Mouse (Mus musculus) kidney, postnatal 36 days (tissue): Measurements from ENCODE around the gene Gramd1c.

Source experiments
- DNase-seq, 2 experiments: peaks; one replicate each; pipeline ENCODE4 v3.0.0; 2021 to 2022; ENCODE audit warnings: mixed read lengths in 2 of 2

Gramd1c gene

DNA sequence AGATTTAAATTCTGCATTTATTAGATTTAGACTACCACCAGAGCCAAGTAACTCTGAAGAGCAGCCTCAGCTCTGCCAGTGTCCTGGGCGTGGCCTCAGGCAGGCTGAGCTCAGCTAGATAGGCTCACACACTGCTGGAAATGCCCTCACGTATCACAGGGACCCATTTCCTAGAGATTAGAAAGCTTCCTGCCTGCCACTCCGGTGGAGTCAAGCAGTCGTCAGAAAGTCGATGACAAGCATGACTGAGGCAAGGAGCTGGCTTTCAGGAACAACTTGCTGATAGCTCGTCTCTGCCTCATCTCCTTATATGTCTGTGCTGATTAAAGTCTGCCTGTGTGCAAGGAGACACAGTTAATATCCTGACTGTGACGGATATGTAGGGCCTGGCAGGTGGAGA, 44.8 kb downstream of the Gramd1c start:
- no peak for DNase-seq

DNA sequence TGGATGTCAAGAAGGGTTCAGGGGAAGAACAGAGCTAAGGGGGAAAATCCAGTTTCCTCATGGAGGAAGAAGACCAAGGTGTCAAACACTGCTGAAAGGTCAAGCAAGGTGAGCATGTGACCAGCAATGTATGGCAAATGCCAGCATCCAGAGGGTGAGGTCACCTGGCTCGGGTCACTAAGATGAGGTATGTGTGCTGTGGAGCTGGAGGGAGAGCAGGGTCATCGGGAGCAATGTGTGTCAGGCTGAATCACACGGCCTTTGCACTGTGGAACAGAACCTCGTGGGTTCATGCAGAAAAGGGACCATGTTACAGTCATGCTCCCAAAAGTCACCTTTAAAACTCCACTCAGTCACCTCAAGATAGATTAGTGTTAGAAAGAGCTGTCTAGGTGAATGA, 45.4 kb downstream of the Gramd1c start:
- no peak for DNase-seq

- peak; percentile 87 to 90 for DNase-seq
Measured at GRCm38 (mm10) chr16:44016164-44016563, 47.0 kb downstream of the Gramd1c start.

GRCm38 (mm10) chr16:44015416-44016158, 47.6 kb downstream of the Gramd1c start:
- DNase-seq = peak in 1 of 2 experiments; percentile 9

GRCm38 (mm10) chr16:44011010-44011409, 52.1 kb downstream of the Gramd1c start:
- no peak for DNase-seq

DNA sequence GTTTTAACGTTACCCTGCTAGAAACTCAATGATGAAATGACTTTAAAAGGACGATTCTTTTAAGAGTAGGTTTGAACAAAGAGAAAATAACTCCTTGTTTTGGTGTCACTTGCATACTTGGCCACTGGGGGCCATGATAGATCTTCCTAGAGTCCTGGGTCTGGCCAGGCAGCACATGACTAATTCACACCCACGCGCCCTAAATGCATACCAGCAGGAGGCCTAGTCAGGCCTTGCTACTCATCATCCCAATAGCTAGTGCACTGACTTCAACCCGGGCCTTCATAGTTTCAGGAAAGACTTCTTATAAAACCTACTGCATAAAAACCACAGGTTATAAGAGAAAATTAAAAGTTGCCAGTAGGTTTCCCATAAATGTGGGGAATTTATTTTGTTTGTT, 61.1 kb downstream of the Gramd1c start:
- no peak for DNase-seq

- no peak for DNase-seq
Measured at GRCm38 (mm10) chr16:43999541-43999940, 63.6 kb downstream of the Gramd1c start.

DNA sequence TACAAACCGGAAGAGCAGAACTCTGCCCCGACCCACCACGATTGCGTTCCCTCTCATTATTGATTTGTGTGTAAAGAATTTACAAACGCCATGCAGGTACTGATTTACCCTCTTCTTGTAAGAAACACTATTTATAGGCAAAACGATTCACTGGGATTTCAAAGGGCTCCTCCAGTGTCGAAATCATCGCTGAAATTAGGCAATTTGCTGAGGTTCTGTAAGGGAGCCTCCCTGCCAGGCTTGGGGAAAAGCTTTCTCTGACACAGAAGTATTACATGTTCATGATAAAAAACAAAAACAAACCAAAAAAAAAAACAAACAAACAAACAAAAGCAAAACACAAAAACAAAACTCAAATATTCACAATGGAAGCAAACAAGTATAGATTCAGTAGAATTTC, 64.0 kb downstream of the Gramd1c start:
- no peak for DNase-seq

DNA sequence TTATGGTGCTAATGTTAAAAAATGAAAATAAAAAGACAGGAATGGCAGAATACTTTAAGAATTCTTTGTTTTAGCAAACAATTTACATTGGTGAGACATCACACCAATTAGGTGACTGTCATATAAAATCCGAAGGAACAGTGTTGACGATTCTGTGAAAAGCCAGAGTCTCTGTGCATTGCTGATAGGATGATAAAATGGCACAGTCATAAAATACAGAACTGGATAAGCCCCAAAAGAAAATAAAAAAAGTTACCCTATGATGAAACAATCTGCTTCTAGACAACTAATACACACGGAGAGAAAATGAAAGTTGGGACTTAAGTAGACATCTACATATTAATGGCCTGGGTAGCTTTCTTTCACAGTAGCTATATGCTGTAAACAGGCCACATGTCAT, 68.5 kb downstream of the Gramd1c start:
- DNase-seq = no peak

GRCm38 (mm10) chr16:43986299-43986698, 76.8 kb downstream of the Gramd1c start:
- DNase-seq = no peak

DNA sequence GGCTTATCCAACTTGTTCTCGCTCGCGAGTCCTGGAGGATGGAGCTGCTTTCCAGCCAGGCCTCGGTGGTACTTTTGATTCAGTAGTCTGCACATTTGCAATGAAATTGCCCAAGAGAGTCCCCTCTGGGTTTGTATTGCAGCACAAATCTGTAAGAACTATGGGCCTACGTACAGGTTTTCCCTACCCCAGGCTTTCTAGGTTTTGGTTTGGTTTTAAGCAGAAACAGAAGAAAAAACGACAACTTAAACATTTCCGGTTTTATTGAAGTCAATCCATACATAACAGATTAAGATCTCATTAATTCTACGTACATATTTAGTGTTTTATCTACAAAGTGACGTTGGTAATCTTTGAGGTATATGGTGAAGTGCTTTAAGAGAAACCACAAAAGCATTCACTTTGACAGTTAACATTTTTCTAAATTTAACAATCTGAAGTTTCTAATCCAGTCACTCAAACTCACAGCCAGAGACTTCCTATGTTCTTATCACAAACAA, 83.0 kb downstream of the Gramd1c start:
- DNase-seq = no peak

DNA sequence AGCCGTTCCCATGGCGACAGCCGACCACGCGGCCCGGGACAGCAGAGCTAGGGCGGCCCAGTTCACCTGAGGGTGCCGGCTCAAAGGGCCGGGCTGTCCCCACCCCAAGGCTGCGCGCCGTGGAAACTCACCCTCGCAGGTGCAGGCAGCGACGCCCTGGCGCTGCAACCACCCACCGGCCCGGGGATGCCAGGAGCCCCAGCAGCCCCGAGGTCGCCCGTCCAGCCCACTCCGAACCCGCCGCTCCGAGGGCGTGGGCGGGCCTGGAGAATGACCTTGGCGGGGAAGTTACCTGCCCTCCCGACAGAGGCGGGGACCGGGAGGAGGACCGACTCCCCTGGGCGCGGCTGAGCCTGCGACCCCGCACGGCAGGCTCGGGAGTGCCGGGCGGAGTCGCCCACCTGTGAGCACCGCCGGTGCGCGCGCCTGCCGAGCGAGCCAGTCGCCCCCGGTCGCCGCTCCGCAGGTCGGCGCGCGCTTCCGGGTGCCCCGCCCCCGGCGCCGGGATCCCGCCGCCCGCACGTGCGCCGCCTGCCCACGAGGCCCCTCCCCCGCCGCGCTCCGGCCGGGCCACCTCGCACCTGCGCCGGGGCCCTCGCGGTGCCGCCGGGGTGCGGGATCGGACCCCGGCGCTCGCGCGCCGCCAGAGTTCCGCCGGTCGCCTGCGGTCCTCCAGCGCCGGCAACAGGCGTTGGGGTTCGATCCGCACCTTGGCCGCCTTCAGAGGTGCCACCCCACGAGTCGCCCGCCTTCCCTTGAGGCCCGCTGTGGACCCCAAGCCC, 83.6 kb downstream of the Gramd1c start, which contains the start of gene Zdhhc23:
TSS of gene Zdhhc23 (minus strand) at position 464 of the 782 bp plus-strand sequence.
- DNase-seq = peak; percentile 42 to 83

DNA sequence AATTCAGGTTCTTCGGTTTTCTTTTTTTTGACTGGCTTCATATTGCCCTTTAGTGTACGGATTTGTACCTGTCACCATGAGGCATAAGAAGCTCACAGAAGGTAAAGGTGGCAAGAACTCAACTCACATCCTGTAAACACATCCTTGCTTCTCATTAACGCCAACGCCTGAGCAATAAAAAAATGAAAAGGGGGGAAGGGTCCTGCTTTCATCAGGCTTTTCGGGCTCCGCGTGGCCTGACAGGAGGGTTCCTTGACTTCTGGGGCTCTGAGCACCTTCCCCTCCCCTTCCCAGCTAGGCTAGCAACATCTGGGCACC, 84.2 kb downstream of the Gramd1c start:
- DNase-seq = no peak

GRCm38 (mm10) chr16:43973606-43974220, 89.4 kb downstream of the Gramd1c start:
- DNase-seq = no peak

GRCm38 (mm10) chr16:43973147-43973546, 90.0 kb downstream of the Gramd1c start:
- DNase-seq = no peak

DNA sequence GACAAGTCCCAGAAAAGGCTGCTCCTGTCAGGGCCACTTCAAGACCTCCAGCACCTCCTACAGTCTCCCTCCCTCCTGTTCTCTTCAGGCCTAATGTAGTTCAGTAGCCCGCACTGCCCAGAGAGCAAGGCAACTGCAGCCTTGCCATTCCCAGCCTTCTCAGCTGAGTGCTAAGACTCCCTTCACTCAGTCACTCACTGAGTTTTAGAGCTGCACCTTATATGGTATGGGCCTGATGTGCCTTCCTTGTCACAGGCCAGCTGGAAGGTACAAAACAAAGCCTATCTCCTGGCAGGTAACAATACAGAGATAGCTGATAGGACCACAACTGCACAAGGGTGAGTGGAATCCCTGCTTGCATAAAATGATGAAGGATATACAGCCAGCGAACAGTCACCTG, 90.8 kb downstream of the Gramd1c start:
- DNase-seq = no peak

DNA sequence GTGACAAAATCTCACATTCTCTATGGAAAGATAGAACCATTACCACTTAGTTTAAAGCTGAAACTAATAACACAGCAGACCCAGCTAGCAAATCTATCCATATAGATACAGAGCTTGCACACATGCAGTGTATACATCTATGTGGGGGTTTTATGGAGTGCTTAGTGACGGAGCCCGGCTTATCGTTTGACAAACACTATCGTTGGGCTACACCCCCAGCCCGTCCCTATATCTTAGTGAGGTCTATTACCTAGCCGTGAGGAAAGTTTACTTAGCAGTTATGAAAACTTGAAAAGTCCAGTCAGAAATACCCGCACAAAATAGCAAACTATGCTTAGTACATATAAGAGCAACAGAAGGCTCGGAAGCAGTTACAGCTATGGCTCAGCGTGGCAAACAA, 91.4 kb downstream of the Gramd1c start:
- DNase-seq = no peak

GRCm38 (mm10) chr16:43971189-43971588, 92.0 kb downstream of the Gramd1c start:
- DNase-seq = no peak

DNA sequence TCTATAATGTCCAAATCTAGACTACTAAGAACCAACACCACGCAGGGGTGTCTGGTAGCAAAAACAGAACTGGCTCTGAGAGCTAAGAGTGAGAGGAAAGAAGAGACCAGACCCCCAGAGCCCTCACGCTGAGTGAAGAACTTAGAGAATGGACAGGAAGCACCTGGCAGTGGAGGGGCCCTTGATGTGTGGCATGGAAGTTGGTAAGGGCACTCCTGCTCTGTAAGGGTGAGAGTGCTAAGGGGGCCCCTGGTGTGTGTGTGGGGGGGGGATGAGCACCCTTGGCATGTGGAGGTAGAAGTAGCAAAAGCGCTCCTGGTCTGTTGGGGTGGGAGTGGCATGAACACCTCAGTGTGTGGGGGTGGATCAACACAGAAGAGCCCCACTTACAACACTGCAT, 92.7 kb downstream of the Gramd1c start:
- no peak for DNase-seq

GRCm38 (mm10) chr16:43965781-43966389, 97.3 kb downstream of the Gramd1c start:
- DNase-seq = no peak

DNA sequence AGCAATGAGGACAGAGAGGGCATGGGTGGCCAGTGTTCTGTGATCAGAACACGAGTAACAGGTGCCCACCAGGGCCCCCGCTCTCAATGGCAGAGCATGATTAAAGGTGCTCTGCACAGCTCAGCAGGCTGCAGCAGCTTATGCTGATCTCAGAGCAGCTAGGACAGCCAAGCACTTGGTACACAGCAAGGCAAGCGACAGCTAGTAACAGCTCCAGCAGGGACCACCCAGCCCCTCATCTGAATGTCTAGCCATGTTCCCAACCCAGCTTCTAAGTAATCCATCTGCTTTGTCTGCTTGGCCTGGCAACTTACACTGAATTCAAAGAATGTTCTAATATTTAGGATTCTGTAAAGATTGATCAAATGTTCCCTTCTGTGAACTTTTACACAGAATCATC, 99.4 kb downstream of the Gramd1c start:
- DNase-seq = no peak

DNA sequence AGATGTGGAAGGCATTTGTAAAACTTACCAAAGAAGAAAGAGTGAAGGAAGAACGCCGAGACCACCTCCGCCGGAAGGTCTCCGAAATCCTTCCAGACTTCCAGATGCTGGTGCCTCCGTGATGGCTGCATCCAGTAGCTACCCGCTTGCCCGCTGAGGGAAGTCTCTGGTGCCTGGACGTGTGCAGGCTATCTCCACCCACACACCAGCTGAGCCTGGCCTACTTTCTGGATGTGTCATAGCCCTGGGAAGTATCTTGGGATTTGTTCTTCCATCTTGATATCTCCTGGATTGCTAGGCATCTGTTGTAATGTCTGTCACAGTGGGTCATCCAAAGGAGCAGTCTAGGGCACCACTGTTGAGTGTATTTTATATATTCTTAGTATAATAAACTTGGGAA, 99.9 kb downstream of the Gramd1c start:
- no peak for DNase-seq

DNA sequence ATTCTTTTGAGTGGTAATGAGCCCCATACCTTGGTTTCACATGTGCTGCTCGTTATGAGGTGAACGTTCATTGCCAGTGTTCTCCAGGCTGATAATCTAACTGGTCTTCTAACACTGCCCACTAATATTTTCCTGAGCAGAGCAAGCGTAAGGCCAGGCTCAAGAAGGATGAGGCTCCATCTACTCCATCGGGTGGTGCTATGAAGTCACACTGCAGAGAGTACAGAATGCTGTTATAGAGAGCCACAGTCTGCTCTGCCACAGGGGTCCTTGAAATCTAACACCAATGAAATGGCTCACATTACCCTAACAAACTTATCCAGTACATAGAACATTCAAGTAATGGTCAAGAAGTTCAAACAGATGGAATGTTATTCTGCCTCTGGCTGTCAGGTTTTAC, 105.1 kb downstream of the Gramd1c start:
- DNase-seq = no peak
